Mouse (Mus musculus) heart, adult 2 months (tissue): ENCODE results near the gene Snrnp70. TPM values are rescaled to one million over a fixed set of nuclear protein-coding genes. Genes with fewer than 3 reads are reported as not detected.
A peak's percentile ranks its signal among the peaks of the same experiment; 100 is the strongest.

Source experiments
- DNase-seq, 2 experiments: peaks; one replicate each; pipeline ENCODE4 v3.0.0; 2021
- H3K27ac ChIP-seq: fragments of 200-600 bp; 2 replicates; pipeline ENCODE4 v1.8.1; 2022
- H3K27me3 ChIP-seq: fragments of 200-500 bp; 2 replicates; pipeline ENCODE4 v1.6.1; 2012; ENCODE audit warnings: mild to moderate bottlenecking, low read length, inconsistent platforms, mixed read lengths; ENCODE audit not compliant: control insufficient read depth, insufficient read depth
- H3K36me3 ChIP-seq: fragments of 200-500 bp; 2 replicates; pipeline ENCODE4 v1.6.1; 2012; ENCODE audit warnings: low read length, inconsistent platforms; ENCODE audit not compliant: control insufficient read depth, insufficient read depth
- H3K4me1 ChIP-seq: fragments of 200-500 bp; 2 replicates; pipeline ENCODE4 v1.6.1; 2011; ENCODE audit warnings: low read length; ENCODE audit not compliant: control insufficient read depth, insufficient read depth
- H3K4me3 ChIP-seq: fragments of 200-600 bp; 2 replicates; pipeline ENCODE4 v1.8.1; 2022
- H3K79me2 ChIP-seq: fragments of 200-500 bp; replicated peaks from 2 replicates; pipeline ENCODE4 v1.6.1; 2012; ENCODE audit warnings: mild to moderate bottlenecking, inconsistent platforms, low read length, moderate library complexity, mixed read lengths; ENCODE audit not compliant: control insufficient read depth, insufficient read depth
- H3K9ac ChIP-seq: fragments of 200-500 bp; 2 replicates; pipeline ENCODE4 v1.6.1; 2012; ENCODE audit warnings: low read depth, mild to moderate bottlenecking, control low read depth, inconsistent platforms, low read length, mixed read lengths
- CTCF ChIP-seq: fragments of 200-600 bp; IDR thresholded peaks from 2 replicates; pipeline ENCODE4 v1.8.1; 2022; ENCODE audit warnings: antibody characterized with exemption, mild to moderate bottlenecking, moderate library complexity
- EP300 ChIP-seq: fragments of 200-500 bp; IDR thresholded peaks from 2 replicates; pipeline ENCODE4 v1.6.1; 2011; ENCODE audit warnings: low read depth, low read length, control low read depth; ENCODE audit not compliant: insufficient read depth
- POLR2A ChIP-seq: fragments of 200-500 bp; IDR thresholded peaks from 2 replicates; pipeline ENCODE4 v1.6.1; 2011; ENCODE audit warnings: mild to moderate bottlenecking, low read depth, low read length, control low read depth; ENCODE audit not compliant: insufficient read depth
- WGBS: fragments of 180-500 bp; shearing (Covaris S2); methylation state at CpG from one replicate; pipeline ENCODE4 v1.1.7; 2018; 5-methylcytosine and 5-hydroxymethylcytosine counted together
- intact Hi-C: fragments of 180-260 bp; cut with DNase I; formaldehyde crosslinking; loops from one replicate; pipeline ENCODE4 v1.15.1; 2025
- polyA plus RNA-seq: library from polyadenylated mRNA; depleted of rRNA; stranded (reverse); fragments of >200 nt; gene quantifications from 2 replicates; pipeline ENCODE4 v1.2.3, GENCODE M21; 2012
- total RNA-seq, 2 experiments: library from RNA; stranded (reverse); gene quantifications; 2 replicates each; pipeline ENCODE4 v1.2.3; 2021

The Snrnp70 gene
- total and polyA plus RNA-seq, 3 experiments: 85.0 to 117 (median 99.5) TPM

- Histone ChIP-seq H3K27me3 (no peaks in the 10 kb centered on the region), H3K4me3 (peak overlapping the region; percentile 23), H3K79me2 (no peaks in the 10 kb centered on the region), H3K9ac (peak overlapping the region; percentile 73), H3K36me3 (no peaks in the 10 kb centered on the region), H3K27ac (peak overlapping the region; percentile 28; the same call in 1 of the 2 replicates), H3K4me1 (0 out of 2 replicates have a peak, but pooled peaks cover 3% of the 10 kb centered on the region)
- DNase-seq: peak; percentile 67 to 73
- intact Hi-C loops: loop anchor here (2.0 kb wide), 1 partner anchor 26 kb away; no protein-coding TSS in a partner anchor
- WGBS: under 1% methylated on average over 114 of the region's 114 CpGs
- TF ChIP-seq CTCF: peak; percentile 67
- TF ChIP-seq EP300: no peak
- TF ChIP-seq POLR2A: peak; percentile 8; the same call in 1 of the 2 replicates
Measured at GRCm38 (mm10) chr7:45406157-45407156, 10.9 kb upstream of the Snrnp70 start.

GRCm38 (mm10) chr7:45405091-45406075 lies 9.8 kb upstream of the Snrnp70 start, which contains the start of gene Kcna7:
Kcna7 (plus strand) TSS chr7:45405653.
- Histone ChIP-seq H3K79me2 (no peaks in the 10 kb centered on the region), H3K4me3 (peak within 1 kb of the TSS; percentile 45), H3K27me3 (no peaks in the 10 kb centered on the region), H3K9ac (peak within 1 kb of the TSS; percentile 73), H3K36me3 (no peaks in the 10 kb centered on the region), H3K4me1 (0 out of 2 replicates have a peak, but pooled peaks cover 3% of the 10 kb centered on the region), H3K27ac (peak within 1 kb of the TSS; percentile 42)
- WGBS: 10% methylated on average over 28 of the region's 28 CpGs
- no peak for TF ChIP-seq EP300
- TF ChIP-seq POLR2A: no peak
- TF ChIP-seq CTCF: no peak; the same call in none of the 2 replicates
- DNase-seq: peak; percentile 78 to 87
- intact Hi-C loops: loop anchor here (2.0 kb wide), 1 partner anchor 27 kb away; no protein-coding TSS in a partner anchor

- Histone ChIP-seq H3K27ac (no peak overlapping the region), H3K4me3 (no peak overlapping the region), H3K9ac (no peak overlapping the region), H3K79me2 (no peaks in the 10 kb centered on the region), H3K36me3 (no peaks in the 10 kb centered on the region), H3K4me1 (0 out of 2 replicates have a peak, but pooled peaks cover 3% of the 10 kb centered on the region), H3K27me3 (no peaks in the 10 kb centered on the region)
- DNase-seq: peak; percentile 45 to 56
- intact Hi-C loops: no loop called here
- WGBS: 42% methylated on average over 6 of the region's 6 CpGs
- TF ChIP-seq EP300 (no peak), CTCF (peak; percentile 73)
Measured at GRCm38 (mm10) chr7:45403532-45404261, 8.2 kb upstream of the Snrnp70 start.

- no peak for DNase-seq
- no peak overlapping the region for H3K9ac ChIP-seq
- TF ChIP-seq CTCF: no peak
- H3K4me3 ChIP-seq: no peak overlapping the region
- WGBS: 51% methylated on average over 10 of the region's 10 CpGs
- no peaks in the 10 kb centered on the region for H3K36me3 ChIP-seq
- H3K4me1 ChIP-seq: 0 out of 2 replicates have a peak, but pooled peaks cover 3% of the 10 kb centered on the region
- no peak overlapping the region for H3K27ac ChIP-seq
- H3K79me2 ChIP-seq: no peaks in the 10 kb centered on the region
- no peaks in the 10 kb centered on the region for H3K27me3 ChIP-seq
- intact Hi-C loops: no loop called here
Measured at GRCm38 (mm10) chr7:45401521-45402085, 6.1 kb upstream of the Snrnp70 start.

GRCm38 (mm10) chr7:45396787-45397186 lies 1.2 kb upstream of the Snrnp70 start:
- H3K27ac ChIP-seq: no peak overlapping the region
- H3K27me3 ChIP-seq: no peaks in the 10 kb centered on the region
- no peak for DNase-seq
- TF ChIP-seq CTCF (no peak), POLR2A (no peak), EP300 (no peak)
- no peak overlapping the region for H3K4me3 ChIP-seq
- H3K9ac ChIP-seq: no peak overlapping the region
- H3K36me3 ChIP-seq: peaks cover 14% of the 10 kb centered on the region
- peaks cover 8% of the 10 kb centered on the region for H3K79me2 ChIP-seq
- WGBS: 78% methylated on average over 2 of the region's 2 CpGs
- H3K4me1 ChIP-seq: peaks cover 7% of the 10 kb centered on the region
- intact Hi-C loops: loop anchor here (5.0 kb wide), 1 partner anchor 94 kb away; no protein-coding TSS in a partner anchor
